Mouse (Mus musculus) lung, adult 18-20 months (tissue): Measurements from ENCODE around the gene Eno1.

ENCODE experiments used
- DNase-seq, 2 experiments: peaks; one replicate each; pipeline ENCODE4 v3.0.0; 2022; ENCODE audit warnings: mixed read lengths in 2 of 2

Eno1 gene

DNA sequence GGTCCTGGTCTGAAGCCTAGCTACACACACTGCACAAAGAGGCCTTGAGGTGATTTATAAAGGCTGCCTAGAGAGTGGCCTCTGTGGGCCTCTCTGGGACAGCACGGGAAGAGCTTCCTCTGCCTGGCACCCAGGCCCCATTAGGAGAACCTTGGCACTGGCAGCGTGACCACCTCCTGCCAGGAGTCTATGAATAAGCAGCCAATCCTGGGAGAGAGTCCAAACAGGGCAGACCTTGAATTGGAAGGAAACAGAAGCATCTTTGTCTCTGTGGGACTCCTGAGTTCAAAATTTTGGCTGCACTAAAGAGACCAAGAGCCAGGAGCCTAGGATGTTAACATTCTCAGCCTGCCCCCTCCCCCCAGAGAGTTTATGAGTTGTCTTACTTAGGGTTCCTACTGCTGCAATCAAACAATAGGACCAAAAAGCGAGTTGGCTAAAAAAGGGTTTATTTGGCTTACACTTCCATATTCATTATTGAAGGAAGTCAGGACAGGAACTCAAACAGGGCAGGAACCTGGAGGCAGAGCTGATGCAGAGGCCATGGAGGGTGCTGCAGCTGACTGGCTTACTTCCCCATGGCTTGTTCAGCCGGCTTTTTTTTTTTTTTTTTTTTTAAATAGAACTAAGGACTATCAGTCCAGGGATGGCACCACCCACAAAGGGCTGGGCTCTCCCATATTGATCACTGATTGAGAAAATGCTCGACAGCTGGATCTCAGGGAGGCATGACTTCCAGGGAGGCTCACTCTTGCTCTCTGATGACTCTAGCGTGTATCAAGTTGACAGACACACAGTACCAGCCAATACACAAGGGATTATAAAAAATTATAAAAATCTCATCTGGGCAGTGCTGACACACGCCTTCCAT is 9.5 kb upstream of the Eno1 start:
- no peak for DNase-seq

DNA sequence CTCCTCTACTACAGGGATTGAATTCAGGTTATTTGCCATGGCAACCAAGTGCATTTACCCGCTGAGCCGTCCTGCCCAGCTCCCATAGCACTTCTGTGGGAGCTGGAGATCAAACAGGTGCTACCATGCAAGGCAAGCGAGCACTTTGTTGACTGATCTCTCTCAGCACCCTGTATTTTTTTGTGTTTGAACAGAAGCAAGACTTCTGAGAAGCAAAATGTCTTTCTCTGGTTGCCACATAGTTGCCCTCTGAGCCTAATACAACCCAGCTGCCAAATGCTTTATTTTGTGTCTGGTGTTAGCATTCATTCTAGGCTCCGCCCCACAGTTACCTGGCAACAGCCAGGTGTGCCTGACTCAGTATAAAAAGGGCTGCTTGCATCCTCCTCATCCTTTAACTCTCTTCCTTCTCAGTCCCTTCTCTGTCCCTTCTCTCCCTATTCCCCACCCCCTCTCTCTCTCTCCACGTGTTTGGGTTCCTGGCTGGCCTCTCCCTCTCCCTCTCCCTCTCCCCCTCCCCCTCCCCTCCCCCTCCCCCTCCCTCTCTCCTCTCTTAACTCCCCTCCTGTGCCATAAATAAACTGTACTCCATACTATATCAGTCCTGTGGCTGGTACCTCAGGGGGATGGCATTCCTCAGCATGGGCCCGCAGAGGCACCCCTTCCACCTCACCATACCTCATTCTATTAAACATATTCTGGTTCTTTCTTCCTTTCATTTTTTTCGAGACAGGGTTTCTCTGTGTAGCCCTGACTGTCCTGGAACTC is 7.8 kb upstream of the Eno1 start:
- no peak for DNase-seq

DNA sequence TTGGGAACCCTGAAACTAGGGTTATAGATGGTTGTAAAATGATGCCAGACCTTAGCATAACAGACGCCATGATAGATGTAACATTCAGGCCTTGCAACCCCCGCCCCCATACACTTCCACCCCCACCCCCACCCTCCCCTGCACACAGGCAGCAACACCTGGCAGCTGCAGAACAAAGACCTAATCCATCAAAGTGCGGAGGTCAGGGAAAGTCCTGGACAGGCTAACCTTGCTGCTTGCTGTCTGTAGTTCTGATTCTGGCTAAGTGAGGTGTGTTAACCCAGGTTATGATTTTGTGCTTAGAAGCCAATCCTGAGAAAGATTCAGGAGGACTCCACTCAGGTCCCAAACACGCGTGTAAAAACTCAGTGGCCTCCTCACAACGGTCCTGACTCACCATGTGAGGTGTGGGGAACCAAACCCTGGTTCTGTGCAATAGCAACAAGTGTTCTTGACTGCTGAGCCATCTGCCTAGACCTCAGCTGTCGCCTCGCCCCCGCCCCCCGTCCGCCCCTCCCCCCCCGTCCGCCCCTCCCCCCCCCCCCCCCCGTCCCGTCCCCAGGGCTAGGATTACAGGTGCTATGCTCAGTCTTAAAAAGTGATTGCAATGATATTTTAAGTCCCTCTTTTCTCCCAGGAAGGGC is 6.7 kb upstream of the Eno1 start:
- DNase-seq = no peak

DNA sequence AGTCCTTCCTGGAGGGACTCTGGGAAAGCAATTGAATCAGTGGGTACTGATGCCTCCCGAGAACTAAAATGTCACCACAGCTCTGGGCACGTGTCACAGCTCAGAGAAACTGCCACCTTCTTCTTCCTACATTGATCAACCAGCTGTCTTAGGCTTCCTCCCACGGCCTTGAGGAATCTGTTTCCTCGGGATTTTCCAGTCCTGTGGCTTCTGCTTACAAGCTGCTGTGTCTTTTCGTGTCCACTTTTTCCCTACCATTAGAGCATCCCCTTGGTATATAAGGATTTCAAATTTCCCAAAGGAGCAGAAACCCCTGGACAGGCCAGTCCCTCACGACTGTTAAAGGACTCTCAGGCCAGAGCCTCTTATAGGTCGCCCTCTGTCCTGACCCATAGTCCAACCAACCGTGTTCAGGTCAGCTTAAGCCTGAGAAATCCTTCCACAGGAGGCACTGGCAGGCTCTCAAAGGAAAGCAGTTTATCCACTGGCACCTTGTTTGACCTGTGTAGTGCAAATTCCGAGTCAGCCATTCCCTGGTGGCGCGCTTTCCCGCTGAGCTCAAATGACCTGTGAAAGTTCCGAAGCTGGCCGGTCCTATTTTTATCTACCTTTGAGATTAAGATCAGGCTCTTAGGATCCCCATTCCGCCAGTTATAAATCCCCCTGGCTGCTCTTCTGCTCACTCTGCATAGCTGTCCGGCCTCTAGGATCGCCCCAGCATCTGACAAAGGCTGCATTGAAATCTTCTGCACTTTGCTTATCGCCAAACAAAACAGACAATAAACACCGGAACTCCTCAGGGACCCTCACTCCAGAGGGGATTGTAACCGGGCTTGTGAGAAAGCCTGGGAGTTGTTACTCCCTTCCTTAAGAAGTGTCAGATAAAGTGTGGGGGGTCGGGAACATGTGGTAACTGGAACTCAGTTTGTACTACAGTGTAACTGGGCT is 5.8 kb upstream of the Eno1 start:
- no peak for DNase-seq

DNA sequence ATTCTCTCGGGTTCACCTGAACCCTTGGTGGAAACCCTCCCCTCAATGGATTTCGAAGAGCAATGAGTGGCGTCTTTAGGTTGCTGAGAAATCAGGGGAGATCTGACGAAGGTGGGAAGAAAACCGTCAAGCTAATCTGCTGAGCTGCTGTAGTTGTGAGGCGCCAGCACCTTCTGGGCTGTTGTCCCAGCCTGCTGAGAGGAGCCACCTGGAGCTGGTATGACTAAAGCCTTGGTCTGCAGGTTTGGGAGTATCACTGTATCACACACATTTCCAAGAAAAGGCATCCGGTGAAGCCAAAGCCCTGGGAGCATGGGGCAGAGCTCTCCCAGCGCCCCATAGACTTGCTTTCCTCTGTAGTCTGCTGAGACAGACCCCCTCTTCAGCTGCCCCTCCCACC is 4.7 kb upstream of the Eno1 start:
- no peak for DNase-seq

DNA sequence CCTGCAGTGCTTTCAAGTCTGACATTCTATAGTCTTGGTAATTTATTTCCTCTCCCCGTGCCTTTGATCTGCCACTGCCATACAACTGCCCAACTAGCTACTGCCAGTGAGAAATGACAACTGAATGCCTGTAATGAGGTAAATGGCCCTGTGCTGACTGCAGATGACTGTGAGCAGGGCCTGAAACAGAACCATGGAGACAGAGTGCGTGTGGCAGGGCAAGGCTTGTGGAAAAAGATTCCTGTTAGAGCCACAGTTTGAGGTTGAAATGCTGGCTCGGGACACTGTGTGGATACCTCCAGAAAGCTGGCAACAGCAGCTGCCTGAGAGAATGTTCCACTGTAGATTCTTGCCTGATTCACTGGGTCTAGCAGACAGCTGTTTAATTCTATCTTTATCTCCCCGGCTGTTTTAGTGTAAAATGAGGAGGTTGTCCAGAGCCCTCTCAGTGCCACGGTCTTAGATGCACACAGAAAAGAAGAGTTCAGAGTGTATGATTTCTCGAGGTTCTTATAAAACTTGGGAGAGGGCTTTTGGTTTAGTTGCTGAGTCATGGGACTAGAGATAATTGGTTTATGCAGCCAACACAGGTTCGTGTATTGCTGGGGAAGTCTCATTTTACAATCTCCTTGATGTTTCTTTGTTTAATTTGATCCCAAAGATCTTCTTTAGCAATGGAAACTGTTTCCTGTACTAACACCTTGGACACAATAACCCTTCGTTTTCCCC is 1.8 kb upstream of the Eno1 start:
- DNase-seq = no peak

DNA sequence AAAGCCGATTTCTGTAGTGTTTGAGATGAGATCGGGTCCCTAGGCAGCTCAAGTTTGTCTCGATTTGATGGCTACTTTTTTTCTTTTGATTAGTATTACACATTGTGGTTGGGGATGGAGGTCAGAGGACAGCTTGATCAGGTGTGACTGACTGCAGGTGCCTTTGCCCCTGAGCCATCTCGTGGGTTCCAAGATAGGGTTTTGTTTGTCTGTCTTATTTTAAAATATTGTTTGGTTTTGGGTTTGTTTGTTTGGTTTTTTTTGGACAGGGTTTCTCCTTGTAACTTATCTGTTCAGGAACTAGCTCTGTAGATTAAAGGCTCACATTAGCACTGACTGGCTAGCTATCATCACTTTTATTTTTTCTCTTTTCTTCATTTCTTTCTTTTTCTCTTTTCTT is 936 bp upstream of the Eno1 start:
- no peak for DNase-seq

DNA sequence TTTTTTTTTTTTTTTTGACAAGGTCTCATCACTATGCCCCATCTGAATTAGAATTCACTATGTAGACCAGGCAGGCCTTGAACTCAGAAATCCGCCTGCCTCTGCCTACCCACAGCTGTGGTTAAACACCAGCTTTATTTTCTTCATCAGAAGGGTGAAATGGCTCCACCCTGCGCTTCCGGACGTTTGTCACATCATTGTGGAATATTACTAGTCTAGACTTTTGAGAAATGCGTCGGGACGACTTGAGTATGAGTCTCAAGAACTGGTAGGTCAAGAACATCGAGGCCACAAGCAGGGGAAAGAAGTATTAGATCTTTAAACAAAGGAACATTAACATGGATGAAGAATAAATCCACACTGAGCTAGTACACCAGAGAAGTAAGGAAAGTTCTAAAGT is 490 bp upstream of the Eno1 start:
- DNase-seq = no peak

DNA sequence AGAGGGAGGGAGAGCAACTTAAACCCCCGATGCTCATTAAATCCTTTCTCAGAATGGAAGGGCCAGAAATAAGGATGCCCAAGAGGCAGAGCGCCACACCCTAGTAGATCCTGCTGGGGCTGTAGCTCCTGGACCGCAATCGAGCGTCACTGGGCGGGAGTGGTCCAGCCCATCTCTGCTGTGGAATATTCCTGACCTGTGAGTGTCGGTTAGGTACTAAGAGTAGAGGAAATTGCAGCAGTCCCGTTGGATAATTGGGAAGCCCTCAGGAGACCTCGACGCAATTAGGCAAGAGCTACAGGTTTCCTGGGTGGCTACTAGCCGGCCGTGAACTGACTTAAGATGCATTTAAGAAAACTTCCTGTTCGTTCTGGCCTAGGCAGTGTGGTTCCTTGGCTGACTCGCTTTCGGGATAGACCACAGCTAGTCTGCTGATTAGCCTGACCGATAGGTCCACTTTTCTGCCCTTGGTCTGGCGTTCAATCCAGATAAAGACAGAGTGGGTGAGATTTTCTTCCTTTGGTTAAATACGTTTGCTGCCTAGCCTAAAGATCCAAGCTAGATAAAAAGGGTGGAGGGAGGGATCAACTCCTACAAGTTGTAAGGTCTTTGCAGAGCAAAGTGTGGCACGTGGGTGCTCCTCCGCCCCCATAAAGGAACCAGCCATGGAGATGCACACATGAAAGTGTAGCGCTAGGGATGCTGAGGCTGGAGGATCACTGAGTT is 1.3 kb downstream of the Eno1 start:
- DNase-seq = peak; percentile 32 to 37

DNA sequence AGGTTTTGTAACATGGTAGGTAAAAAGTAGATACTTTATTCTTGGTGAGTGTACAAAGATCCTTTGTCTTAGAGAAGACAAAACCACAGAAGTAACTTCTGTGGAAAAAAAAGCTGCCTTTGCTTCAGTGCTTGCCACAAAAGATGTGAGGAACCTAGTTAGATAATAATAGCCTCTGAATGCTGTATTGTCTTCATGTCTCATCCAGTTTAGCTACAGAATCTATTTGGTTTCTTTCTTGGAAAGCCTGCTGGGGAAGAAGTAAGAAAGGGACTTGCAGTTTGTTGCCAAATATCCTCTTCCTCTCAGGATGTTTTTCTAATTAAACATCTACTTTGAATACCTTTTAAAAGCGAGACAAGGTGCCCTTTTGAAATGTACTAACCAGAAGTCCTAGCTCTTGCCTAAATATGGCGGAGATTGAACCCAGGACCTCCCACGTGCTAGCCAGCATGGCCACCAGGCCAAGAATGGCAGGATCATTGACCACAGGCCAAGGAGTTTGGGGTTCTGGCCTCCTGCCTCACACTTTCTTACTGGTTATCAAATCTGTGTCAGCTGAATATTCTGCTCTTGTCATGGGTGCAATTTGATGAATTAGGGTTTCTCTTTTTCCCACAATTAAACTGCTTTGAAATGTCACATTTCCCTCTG is 2.0 kb downstream of the Eno1 start:
- DNase-seq = no peak

DNA sequence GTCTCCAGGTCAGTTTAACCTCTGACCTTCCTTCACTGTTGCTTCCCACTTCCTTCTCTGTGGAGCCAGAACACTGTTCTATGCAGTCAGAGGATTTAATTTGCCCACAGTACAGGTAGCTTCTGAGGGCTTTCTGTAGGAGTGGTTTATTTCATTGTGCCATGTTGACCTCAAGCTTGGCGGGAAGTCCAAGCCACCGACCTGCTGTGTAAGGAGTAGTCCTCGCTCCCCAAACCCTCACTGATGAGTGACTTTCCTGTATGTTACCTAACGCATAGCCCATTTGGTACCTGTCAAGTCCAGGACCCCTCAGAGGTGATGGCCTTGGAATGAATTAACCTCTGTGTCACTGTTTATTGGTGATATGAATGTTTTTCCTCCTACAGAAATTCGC is 2.6 kb downstream of the Eno1 start:
- no peak for DNase-seq

DNA sequence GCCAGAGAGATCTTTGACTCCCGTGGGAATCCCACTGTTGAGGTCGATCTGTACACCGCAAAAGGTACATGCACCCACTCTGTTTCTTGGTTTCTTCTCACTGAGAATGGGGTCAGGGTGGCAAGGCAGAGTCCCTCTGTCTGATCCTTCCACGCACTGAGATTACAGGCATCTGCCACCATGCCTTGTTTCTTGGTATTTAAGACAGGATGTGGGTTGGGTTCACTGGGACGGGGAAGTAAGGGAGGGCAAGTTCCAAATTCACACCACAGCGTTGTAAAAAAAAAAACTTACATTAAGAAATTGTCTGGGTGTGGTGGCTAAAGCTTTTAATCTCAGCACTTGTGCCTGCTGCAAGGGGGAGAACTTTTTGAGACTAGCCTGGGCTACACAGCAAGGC is 3.0 kb downstream of the Eno1 start:
- DNase-seq = no peak

DNA sequence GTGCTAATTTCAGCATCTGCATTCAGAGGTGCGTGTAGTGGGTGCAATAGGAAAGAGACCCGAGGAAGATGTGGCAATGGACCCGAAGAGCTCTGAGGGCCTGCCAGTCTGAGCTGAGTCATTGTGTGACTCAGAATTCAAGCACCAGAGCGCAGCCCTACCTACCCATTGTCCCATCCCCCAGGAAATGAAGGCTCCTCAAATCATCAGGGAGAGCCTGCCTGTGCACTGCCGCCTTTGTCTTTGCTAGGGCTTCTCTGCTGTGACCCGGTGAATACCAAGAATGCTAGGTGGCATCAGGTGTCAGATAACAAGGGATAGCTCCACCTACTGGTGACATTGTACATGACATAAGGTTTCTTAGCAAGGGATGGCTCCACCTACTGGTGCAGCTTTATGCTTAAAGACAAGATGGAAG is 3.4 kb downstream of the Eno1 start:
- peak; percentile 65 to 84 for DNase-seq

DNA sequence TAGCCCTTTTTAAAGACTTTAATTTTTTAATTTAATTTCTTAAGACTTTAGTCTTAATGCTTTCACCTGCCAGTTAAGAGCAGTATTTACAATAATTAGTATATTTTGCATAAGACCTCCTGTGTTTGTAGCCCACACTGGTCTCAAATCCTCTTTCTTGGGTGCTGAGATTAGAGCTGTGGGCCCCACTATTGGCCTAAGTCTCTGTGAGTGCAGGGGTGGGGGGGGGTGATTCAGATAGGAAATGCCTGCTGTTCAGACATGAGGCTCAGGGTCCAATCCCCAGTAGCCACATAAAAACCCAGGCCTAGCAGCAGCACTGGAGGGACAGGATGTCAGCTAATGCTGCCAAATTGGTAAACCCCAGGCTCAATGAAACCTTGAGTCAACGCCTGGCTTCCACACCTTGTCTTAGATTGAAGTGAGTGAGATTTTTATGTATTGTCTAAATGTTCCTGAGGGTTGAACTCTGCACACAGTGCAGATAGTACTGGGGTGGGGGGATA is 3.9 kb downstream of the Eno1 start:
- no peak for DNase-seq

DNA sequence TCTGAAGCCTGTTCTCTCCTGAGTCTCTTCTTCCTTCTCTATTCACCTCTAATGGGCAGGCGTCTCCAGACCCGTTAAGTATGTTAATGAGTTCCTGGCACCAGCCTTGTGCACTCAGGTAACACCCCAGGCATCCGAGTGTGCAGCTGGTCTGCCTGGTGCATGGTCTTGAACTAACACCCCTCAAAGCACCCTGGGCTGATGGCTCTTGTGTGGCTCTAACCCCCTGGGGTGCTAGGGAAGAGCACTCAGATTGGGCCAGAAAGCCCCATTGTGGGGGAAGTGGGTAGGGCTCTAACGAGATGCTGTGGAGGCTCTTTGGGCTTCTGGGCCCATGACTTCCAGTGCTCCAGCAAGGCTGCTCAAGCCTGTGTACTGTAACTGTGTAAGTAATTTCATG is 5.2 kb downstream of the Eno1 start:
- no peak for DNase-seq

DNA sequence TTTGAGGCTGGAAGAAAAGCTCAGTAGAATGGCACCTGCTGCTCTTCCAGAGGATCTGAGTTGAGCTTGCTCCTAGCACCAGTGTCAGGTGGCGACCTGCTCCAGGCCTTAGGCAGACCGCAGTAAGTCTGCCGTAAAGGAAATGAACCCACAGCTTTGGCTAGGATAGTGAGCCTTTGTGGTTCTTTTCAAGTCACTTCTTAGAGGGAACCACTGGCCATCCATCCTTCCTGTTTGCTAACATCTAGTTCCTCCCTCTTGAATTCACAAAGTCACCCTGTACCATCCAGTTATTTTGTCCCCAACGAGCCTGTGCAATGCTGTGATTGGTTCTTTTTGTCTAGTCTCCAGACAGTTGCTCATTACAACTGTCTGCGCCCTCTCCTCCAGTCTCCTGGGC is 6.2 kb downstream of the Eno1 start:
- no peak for DNase-seq

DNA sequence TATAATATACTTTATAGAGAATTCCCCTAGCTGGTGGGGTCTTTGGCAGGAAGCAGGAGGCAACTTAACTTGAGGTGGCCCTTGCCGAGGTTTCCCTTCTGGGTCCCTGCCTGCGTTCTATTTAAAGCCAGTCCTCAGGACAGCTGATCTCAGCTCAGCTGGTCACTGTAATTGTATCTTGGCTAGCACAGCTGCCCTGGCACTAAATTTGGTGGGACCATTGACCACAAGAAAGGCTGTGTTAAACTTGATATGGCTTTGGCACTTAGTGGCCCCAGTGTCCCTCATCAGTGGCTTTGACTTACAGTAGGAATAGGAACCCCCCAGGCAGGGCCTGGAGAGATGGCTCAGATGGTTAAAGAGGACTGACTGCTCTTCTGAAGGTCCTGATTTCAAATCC is 9.4 kb downstream of the Eno1 start:
- DNase-seq = no peak

DNA sequence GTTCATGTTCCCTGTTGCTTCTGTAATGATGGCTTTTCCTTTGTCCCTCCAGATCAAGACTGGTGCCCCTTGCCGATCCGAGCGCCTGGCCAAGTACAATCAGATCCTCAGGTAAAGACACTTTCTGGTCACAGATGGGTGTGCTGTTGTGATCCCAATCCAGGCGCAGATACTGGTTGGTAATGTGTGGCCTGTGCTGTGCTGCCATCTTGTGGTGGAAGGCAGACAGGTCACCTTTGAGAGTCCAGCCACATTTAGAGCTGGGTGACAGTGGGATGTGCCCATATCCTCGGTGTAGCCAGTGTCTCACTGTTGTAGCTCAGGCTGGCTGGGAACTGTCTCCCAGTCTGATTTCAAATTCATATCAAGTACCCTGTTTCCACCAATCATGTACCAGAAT is 11.5 kb downstream of the Eno1 start:
- DNase-seq = peak; percentile 49 to 68

DNA sequence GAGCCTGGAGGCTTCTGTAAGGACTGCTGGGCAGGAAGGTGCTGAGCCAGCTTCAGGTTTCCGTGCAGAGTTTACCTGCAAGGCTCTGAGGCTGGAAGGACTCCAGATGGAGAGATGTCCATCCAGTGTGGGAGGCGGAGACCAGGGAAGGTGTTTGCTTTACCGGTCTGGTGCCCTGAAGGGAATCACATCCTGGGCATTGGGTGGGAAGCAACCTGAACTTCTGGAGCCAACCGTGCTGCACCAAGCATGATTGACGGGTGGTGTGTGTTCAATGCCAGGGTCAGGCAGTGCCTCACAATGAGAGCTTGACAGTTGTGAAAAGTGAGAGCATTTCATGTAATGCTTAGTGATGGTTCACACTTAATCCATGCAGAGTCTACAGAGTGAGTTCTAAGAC is 12.4 kb downstream of the Eno1 start:
- no peak for DNase-seq

DNA sequence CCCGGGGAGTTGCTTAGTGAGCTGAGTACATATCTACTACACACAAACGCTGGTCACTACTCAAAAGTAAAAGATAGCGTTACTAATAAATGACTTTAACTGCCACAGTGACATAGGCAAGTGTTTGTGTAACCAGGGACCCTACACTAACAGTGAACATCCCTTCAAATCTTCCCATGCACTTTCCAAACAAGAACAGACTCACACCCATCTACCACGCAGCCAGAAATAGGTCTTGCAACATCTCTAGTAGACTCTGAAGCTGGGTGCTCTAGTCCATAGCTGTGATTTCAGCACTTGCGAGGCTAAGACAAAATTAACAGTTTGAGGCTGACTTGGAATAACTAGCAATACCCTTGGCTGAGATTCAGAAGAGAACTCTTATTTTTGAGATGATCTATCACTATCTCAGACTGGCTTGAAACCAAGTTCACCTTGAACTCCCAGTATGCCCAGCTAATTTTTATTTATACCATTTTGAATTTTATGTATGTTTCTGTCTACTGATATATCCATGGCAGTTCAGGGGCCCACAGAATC is 13.3 kb downstream of the Eno1 start:
- DNase-seq = no peak
